Mouse (Mus musculus): ENCODE data around the gene Pear1. TPM values are rescaled to one million over a fixed set of nuclear protein-coding genes. Genes with fewer than 3 reads are reported as not detected.

Pear1 gene
- polyA plus RNA-seq, 1 experiment, result 2.7 TPM

- peak overlapping the region; percentile 41 for H3K4me3 ChIP-seq (ENCODE audit: insufficient read depth, low read depth, low read length)
- H3K4me1 ChIP-seq (ENCODE audit: control insufficient read depth, insufficient read depth, insufficient read length, low read length), result peaks cover 8% of the 10 kb centered on the region; the same call in 1 of the 2 replicates
- peak overlapping the region; percentile 88 for H3K27ac ChIP-seq (replicated peaks; ENCODE audit: low read depth, low read length)
These were observed 59.6 kb downstream of the Pear1 start for GRCm38 (mm10) chr3:87764506-87764905.

GRCm38 (mm10) chr3:87763683-87764289, 60.3 kb downstream of the Pear1 start:
- peaks cover 8% of the 10 kb centered on the region; the same call in 1 of the 2 replicates for H3K4me1 ChIP-seq (ENCODE audit: control insufficient read depth, insufficient read depth, insufficient read length, low read length)
- H3K27ac ChIP-seq (replicated peaks; ENCODE audit: low read depth, low read length), result peak overlapping the region; percentile 88
- H3K4me3 ChIP-seq (ENCODE audit: insufficient read depth, low read depth, low read length), result peak overlapping the region; percentile 41

DNA sequence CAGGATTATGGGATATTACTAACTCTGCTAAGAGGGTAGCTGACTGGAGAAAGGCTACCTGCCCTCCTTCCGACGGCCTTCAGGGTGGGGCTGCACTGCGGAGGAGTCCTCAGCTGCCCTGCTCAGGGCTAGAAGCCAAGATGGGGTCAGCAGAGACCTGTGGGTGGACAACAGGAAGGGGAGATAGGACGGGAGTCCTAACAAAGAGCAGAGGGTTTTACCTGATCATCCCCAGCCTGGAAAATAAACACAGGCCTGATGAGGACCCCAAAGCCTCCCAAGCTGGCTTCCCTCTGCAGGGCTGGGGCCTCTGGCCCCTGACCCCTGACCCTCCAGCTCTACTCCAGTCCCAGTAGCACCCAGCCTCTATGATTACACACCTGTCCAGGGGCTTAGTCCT, 60.9 kb downstream of the Pear1 start:
- H3K27ac ChIP-seq (replicated peaks; ENCODE audit: low read depth, low read length), result peak overlapping the region; percentile 82; the same call in 1 of the 2 replicates
- H3K4me1 ChIP-seq (ENCODE audit: control insufficient read depth, insufficient read depth, insufficient read length, low read length), result peaks cover 8% of the 10 kb centered on the region; the same call in 1 of the 2 replicates
- H3K4me3 ChIP-seq (ENCODE audit: insufficient read depth, low read depth, low read length), result peak overlapping the region; percentile 31; the same call in 1 of the 2 replicates

- H3K4me3 ChIP-seq (ENCODE audit: insufficient read depth, low read depth, low read length), result no peak overlapping the region
- H3K4me1 ChIP-seq (ENCODE audit: control insufficient read depth, insufficient read depth, insufficient read length, low read length), result peaks cover 6% of the 10 kb centered on the region; the same call in 1 of the 2 replicates
- no peak overlapping the region for H3K27ac ChIP-seq (replicated peaks; ENCODE audit: low read depth, low read length)
These were observed 62.4 kb downstream of the Pear1 start for GRCm38 (mm10) chr3:87761408-87762375.

DNA sequence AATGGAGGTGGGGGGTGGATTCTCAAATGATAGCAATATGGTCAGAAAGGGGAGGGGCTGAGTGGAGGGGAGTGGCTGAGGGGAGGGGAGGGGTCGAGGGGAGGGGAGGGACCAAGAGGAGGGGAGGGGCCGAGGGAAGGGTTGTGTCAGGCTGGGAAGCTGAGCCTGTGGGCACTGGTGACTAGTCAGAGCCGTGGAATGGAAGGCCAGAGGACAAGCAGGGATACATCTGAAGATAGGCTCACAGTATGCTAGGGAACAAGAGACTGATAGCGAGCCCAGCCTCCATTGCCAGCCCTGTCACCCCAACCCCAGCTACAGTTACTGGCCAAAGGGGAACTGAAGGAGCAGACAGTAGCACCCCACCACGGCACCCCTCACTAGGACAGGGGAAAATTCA, 65.5 kb downstream of the Pear1 start:
- no peak overlapping the region for H3K27ac ChIP-seq (replicated peaks; ENCODE audit: low read depth, low read length)
- H3K4me3 ChIP-seq (ENCODE audit: insufficient read depth, low read depth, low read length), result no peak overlapping the region
- H3K4me1 ChIP-seq (ENCODE audit: control insufficient read depth, insufficient read depth, insufficient read length, low read length), result 0 out of 2 replicates have a peak, but pooled peaks cover 3% of the 10 kb centered on the region

DNA sequence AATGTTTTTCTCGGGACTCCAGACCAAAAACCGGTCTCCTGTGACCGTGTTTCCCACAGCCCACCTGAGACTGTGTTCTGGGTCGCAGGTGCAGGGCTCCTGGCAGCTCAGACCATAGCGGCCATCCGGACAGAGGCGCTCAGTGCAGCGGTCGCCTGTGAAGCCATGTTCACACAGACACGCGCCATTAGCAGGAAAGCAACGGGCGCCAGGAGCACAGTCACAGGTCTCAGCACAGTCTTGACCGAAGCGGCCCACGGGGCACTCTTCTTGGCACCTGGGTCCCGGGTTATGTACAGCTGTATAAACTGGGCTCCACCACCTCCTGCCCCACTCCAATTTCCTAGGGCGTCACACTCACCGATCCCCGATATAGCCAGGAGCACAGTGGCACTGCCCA, 67.6 kb downstream of the Pear1 start:
- no peak overlapping the region for H3K27ac ChIP-seq (replicated peaks; ENCODE audit: low read depth, low read length)
- no peaks in the 10 kb centered on the region for H3K4me1 ChIP-seq (ENCODE audit: control insufficient read depth, insufficient read depth, insufficient read length, low read length)
- H3K4me3 ChIP-seq (ENCODE audit: insufficient read depth, low read depth, low read length), result no peak overlapping the region

- Histone ChIP-seq H3K27ac (replicated peaks; ENCODE audit: low read depth, low read length) (no peak overlapping the region), H3K4me1 (ENCODE audit: control insufficient read depth, insufficient read depth, insufficient read length, low read length) (no peaks in the 10 kb centered on the region), H3K4me3 (ENCODE audit: insufficient read depth, low read depth, low read length) (no peak overlapping the region)
These were observed 68.1 kb downstream of the Pear1 start for GRCm38 (mm10) chr3:87755964-87756363.

DNA sequence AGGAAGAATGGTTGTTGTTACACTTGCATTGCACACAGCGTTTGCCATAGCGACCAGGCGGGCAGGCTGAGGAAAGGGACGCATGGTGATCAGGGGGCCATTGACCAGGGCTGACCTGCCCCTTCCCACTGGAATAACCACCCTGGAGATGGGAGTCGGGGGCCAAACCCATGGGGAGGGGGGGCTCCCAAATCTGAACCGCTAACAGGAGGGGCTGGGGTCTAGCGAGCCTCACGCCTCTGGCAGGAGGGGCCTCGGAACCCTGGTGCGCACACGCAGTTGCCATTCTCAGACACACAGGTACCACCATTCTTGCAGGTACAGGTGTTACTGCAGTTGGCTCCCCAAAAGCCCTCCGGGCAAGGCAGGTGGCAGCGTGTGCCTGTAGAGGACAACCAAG, 70.3 kb downstream of the Pear1 start:
- no peak overlapping the region for H3K4me3 ChIP-seq (ENCODE audit: insufficient read depth, low read depth, low read length)
- H3K27ac ChIP-seq (replicated peaks; ENCODE audit: low read depth, low read length), result no peak overlapping the region
- no peaks in the 10 kb centered on the region for H3K4me1 ChIP-seq (ENCODE audit: control insufficient read depth, insufficient read depth, insufficient read length, low read length)

DNA sequence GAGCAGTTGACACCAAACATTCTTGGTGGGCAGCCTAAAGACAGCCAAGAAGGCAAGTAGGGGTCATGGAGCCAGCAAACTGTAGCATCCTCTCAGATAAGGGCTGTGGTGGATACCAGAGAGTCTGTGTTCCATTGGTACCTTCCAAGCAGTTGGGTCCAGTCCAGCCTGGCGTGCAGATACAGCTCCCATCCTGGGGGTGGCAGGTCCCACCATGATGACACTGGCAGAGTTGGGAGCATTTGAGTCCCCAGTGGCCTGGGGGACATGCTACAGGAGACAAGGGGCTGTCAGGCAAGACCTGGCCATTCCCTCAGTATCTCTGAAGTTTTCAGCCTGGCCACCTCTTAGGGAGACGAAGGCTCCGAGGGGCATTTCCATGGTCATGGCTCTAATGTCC, 71.5 kb downstream of the Pear1 start:
- no peaks in the 10 kb centered on the region for H3K4me1 ChIP-seq (ENCODE audit: control insufficient read depth, insufficient read depth, insufficient read length, low read length)
- H3K4me3 ChIP-seq (ENCODE audit: insufficient read depth, low read depth, low read length), result no peak overlapping the region
- H3K27ac ChIP-seq (replicated peaks; ENCODE audit: low read depth, low read length), result no peak overlapping the region

- Histone ChIP-seq H3K4me3 (ENCODE audit: insufficient read depth, low read depth, low read length) (no peak overlapping the region), H3K27ac (replicated peaks; ENCODE audit: low read depth, low read length) (no peak overlapping the region), H3K4me1 (ENCODE audit: control insufficient read depth, insufficient read depth, insufficient read length, low read length) (no peaks in the 10 kb centered on the region; the same call in 1 of the 2 replicates)
These were observed 74.1 kb downstream of the Pear1 start for GRCm38 (mm10) chr3:87749977-87750376.

DNA sequence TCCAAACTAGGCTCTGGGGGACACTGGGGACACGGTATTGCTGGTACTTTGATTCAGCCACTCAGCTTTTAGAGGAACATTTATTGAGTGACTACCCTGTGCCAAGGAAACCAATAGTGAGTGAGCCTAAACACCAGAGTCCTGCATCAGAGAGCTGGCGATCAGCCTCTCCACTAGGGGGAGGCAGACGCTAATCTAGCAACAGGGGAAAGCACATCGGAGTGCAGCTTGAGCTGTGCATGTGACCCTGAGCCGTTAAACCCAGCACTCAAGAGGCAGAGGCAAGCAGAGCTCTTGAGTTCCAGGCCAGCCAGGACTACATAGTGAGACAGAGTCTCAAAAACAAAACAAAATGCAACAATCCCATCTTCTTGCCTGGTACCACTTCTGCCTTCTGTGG, 75.1 kb downstream of the Pear1 start:
- Histone ChIP-seq H3K4me1 (ENCODE audit: control insufficient read depth, insufficient read depth, insufficient read length, low read length) (no peaks in the 10 kb centered on the region; the same call in 1 of the 2 replicates), H3K4me3 (ENCODE audit: insufficient read depth, low read depth, low read length) (no peak overlapping the region), H3K27ac (replicated peaks; ENCODE audit: low read depth, low read length) (no peak overlapping the region)

DNA sequence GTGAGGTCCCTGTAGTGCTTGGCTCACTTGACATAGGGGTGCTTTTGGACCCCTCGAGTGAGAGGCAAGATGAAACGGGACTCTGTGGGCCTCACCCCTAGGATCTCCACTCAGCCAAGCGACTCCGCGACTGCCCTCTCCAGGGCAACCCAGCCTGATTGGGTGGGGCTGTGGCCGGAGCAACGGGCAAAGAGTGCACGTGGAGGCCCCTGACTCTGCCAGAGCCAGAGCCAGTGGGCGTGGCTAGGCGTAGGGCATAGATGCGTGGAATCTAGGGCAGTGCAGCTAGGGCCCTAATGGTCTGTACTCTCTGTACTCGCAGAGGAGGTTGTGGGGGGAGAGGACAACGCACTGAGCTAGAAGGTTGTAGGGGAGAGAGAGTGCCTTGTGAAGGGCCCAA, 75.7 kb downstream of the Pear1 start, which contains the start of gene Lrrc71:
Lrrc71 (minus strand) TSS at position 195 of the 400 bp plus-strand sequence.
- H3K4me3 ChIP-seq (ENCODE audit: insufficient read depth, low read depth, low read length), result no peak within 1 kb of the TSS
- no peak within 1 kb of the TSS for H3K27ac ChIP-seq (replicated peaks; ENCODE audit: low read depth, low read length)
- no peaks in the 10 kb centered on the region; the same call in 1 of the 2 replicates for H3K4me1 ChIP-seq (ENCODE audit: control insufficient read depth, insufficient read depth, insufficient read length, low read length)

GRCm38 (mm10) chr3:87745036-87745659, 79.0 kb downstream of the Pear1 start:
- H3K27ac ChIP-seq (replicated peaks; ENCODE audit: low read depth, low read length), result no peak overlapping the region
- H3K4me3 ChIP-seq (ENCODE audit: insufficient read depth, low read depth, low read length), result no peak overlapping the region
- H3K4me1 ChIP-seq (ENCODE audit: control insufficient read depth, insufficient read depth, insufficient read length, low read length), result no peaks in the 10 kb centered on the region; the same call in 1 of the 2 replicates

- H3K4me3 ChIP-seq (ENCODE audit: insufficient read depth, low read depth, low read length), result no peak overlapping the region
- no peak overlapping the region for H3K27ac ChIP-seq (replicated peaks; ENCODE audit: low read depth, low read length)
- H3K4me1 ChIP-seq (ENCODE audit: control insufficient read depth, insufficient read depth, insufficient read length, low read length), result no peaks in the 10 kb centered on the region; the same call in 1 of the 2 replicates
These were observed 80.2 kb downstream of the Pear1 start for GRCm38 (mm10) chr3:87743927-87744326.

- Histone ChIP-seq H3K27ac (replicated peaks; ENCODE audit: low read depth, low read length) (no peak overlapping the region), H3K4me3 (ENCODE audit: insufficient read depth, low read depth, low read length) (no peak overlapping the region), H3K4me1 (ENCODE audit: control insufficient read depth, insufficient read depth, insufficient read length, low read length) (no peaks in the 10 kb centered on the region; the same call in 1 of the 2 replicates)
These were observed 81.4 kb downstream of the Pear1 start for GRCm38 (mm10) chr3:87742735-87743134.

Data from brown adipose tissue, adult 24 weeks (tissue).